Mouse (Mus musculus) C2C12 (cell line): ENCODE measurements around the gene Mtg2. TPM values are rescaled to one million over a fixed set of nuclear protein-coding genes. Genes with fewer than 3 reads are reported as not detected.

ENCODE experiments used
- H3K27me3 ChIP-seq: one replicate; pipeline ENCODE4 v1.6.1; 2011; ENCODE audit not compliant: control insufficient read depth, insufficient read depth, insufficient read length
- H3K36me3 ChIP-seq: one replicate; pipeline ENCODE4 v1.6.1; 2011; ENCODE audit not compliant: control insufficient read depth, insufficient read depth
- H3K4me3 ChIP-seq: one replicate; pipeline ENCODE4 v1.5.1; 2011; ENCODE audit warnings: mild to moderate bottlenecking, control low read depth; ENCODE audit not compliant: poor library complexity, insufficient read depth, severe bottlenecking
- H3K79me2 ChIP-seq: one replicate; pipeline ENCODE4 v1.6.1; 2011; ENCODE audit not compliant: control insufficient read depth, insufficient read depth
- H3K79me3 ChIP-seq: one replicate; pipeline ENCODE4 v1.6.1; 2011; ENCODE audit warnings: low read depth, control low read depth
- H3ac ChIP-seq: one replicate; pipeline ENCODE3; 2011; ENCODE audit warnings: low read depth; ENCODE audit not compliant: control insufficient read depth, insufficient read length
- CEBPB ChIP-seq: IDR thresholded peaks from one replicate; pipeline ENCODE4 v1.6.1; 2011; ENCODE audit warnings: low read depth, mild to moderate bottlenecking, control low read depth, moderate library complexity
- CTCF ChIP-seq: IDR thresholded peaks from one replicate; pipeline ENCODE4 v1.5.1; 2011; ENCODE audit not compliant: control insufficient read depth, insufficient read depth, insufficient read length
- FOSL1 ChIP-seq: IDR thresholded peaks from one replicate; pipeline ENCODE4 v1.8.0; 2011; ENCODE audit warnings: mild to moderate bottlenecking, low read length; ENCODE audit not compliant: poor library complexity, insufficient read depth, severe bottlenecking
- MAX ChIP-seq: IDR thresholded peaks from one replicate; pipeline ENCODE4 v1.6.1; 2011; ENCODE audit warnings: mild to moderate bottlenecking, control low read depth
- MYOD1 ChIP-seq: IDR thresholded peaks from one replicate; pipeline ENCODE4 v1.6.1; 2011; ENCODE audit warnings: low read depth; ENCODE audit not compliant: control insufficient read depth, insufficient read length
- MYOG ChIP-seq: IDR thresholded peaks from one replicate; pipeline ENCODE4 v1.6.1; 2011; ENCODE audit not compliant: control insufficient read depth, insufficient read length; ENCODE audit errors: extremely low read depth
- USF1 ChIP-seq: IDR thresholded peaks from one replicate; pipeline ENCODE4 v1.6.1; 2011; ENCODE audit warnings: low read depth, mild to moderate bottlenecking, control low read depth, moderate library complexity
- polyA plus RNA-seq: library from polyadenylated mRNA; unstranded; fragments of >200 nt; fragmentation: generic; extraction: Trizol; gene quantifications from one replicate; pipeline ENCODE4 v1.2.1, GENCODE M21; 2012; ENCODE audit warnings: missing spikeins

Gene Mtg2
- polyA plus RNA-seq, 1 experiment: 18.0 TPM

DNA sequence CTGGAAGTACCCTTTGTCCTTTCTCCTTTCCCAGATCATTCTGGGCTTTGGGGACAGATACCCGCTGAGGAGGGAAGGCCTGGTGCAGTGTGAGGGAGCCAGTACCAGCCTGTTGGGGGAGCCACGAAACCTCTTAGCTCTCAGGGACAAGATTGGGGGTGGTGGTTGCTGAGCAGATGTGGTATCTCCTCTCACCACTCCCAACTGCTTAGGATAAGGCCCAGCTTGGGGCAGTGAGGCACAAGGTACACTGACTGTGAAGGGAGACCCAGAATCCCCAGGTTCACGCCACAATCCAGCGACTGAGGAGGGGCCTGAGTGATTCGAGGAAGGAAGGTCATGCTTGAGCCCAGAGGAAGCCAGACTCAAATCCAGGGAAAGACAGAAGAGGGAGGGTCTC is 27.8 kb downstream of the Mtg2 start:
- H3K27me3 ChIP-seq: peaks cover 77% of the 10 kb centered on the region
- TF ChIP-seq MYOG: no peak
- peak; percentile 10 for TF ChIP-seq CTCF
- no peak for TF ChIP-seq MAX
- TF ChIP-seq USF1: no peak
- no peak for TF ChIP-seq CEBPB
- TF ChIP-seq MYOD1: no peak
- no peaks in the 10 kb centered on the region for H3K79me3 ChIP-seq
- no peak overlapping the region for H3ac ChIP-seq
- H3K36me3 ChIP-seq: no peaks in the 10 kb centered on the region
- no peak overlapping the region for H3K4me3 ChIP-seq
- no peaks in the 10 kb centered on the region for H3K79me2 ChIP-seq

DNA sequence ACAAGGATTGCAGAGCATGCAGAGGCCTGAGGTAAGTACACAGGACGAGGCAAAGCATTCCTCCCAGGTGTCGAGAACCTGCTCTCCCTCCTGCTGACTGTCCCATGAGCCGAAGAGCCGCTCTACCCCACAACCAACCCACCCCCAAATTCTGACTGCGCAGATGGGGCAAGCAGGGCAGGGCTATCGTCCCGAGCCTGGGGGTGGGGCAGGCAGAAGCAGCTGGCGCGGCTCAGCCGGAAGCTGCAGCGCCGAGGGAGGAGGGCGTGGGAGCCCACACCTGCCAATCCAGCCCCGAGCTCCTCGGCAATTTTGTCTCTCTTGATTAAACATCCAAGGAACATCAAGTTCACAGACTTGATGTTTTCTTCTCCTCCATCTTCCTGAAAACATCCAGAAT is 29.1 kb downstream of the Mtg2 start:
- H3K79me3 ChIP-seq: no peaks in the 10 kb centered on the region
- TF ChIP-seq MAX (no peak), CEBPB (no peak), MYOG (no peak), USF1 (no peak), FOSL1 (no peak)
- no peaks in the 10 kb centered on the region for H3K79me2 ChIP-seq
- no peaks in the 10 kb centered on the region for H3K36me3 ChIP-seq
- peaks cover 86% of the 10 kb centered on the region for H3K27me3 ChIP-seq
- no peak overlapping the region for H3K4me3 ChIP-seq
- H3ac ChIP-seq: no peak overlapping the region

GRCm38 (mm10) chr2:180103151-180103977 is 33.0 kb downstream of the Mtg2 start:
- Histone ChIP-seq H3K27me3 (peaks cover 70% of the 10 kb centered on the region), H3ac (no peak overlapping the region), H3K4me3 (no peak overlapping the region), H3K79me2 (no peaks in the 10 kb centered on the region), H3K36me3 (no peaks in the 10 kb centered on the region), H3K79me3 (no peaks in the 10 kb centered on the region)
- TF ChIP-seq MAX: no peak
- no peak for TF ChIP-seq CEBPB
- no peak for TF ChIP-seq FOSL1
- no peak for TF ChIP-seq USF1
- TF ChIP-seq MYOG: no peak
- TF ChIP-seq CTCF: no peak
- no peak for TF ChIP-seq MYOD1

GRCm38 (mm10) chr2:180103978-180104658 is 33.7 kb downstream of the Mtg2 start, which contains the start of gene Hrh3:
TSS of gene Hrh3 (minus strand) at chr2:180104488.
- peaks cover 70% of the 10 kb centered on the region for H3K27me3 ChIP-seq
- no peak for TF ChIP-seq FOSL1

GRCm38 (mm10) chr2:180104659-180105377 is 34.4 kb downstream of the Mtg2 start:
- H3ac ChIP-seq: no peak overlapping the region
- H3K4me3 ChIP-seq: no peak overlapping the region
- H3K79me3 ChIP-seq: no peaks in the 10 kb centered on the region
- TF ChIP-seq MAX (no peak), CEBPB (no peak), CTCF (no peak), FOSL1 (no peak), MYOG (no peak), USF1 (no peak), MYOD1 (no peak)
- H3K27me3 ChIP-seq: peaks cover 63% of the 10 kb centered on the region
- H3K36me3 ChIP-seq: no peaks in the 10 kb centered on the region
- H3K79me2 ChIP-seq: no peaks in the 10 kb centered on the region

More at GRCm38 (mm10) chr2:180103978-180104658, 33.7 kb downstream of the Mtg2 start, which contains the start of gene Hrh3:
- Histone ChIP-seq H3K4me3 (no peak within 1 kb of the TSS), H3K79me2 (no peaks in the 10 kb centered on the region), H3ac (no peak within 1 kb of the TSS), H3K79me3 (no peaks in the 10 kb centered on the region), H3K36me3 (no peaks in the 10 kb centered on the region)
